Mouse (Mus musculus): Measurements from ENCODE around the gene Elfn1. TPM values are rescaled to one million over a fixed set of nuclear protein-coding genes. Genes with fewer than 3 reads are reported as not detected.

The Elfn1 gene
- total and polyA plus RNA-seq, 2 experiments = 0.13 TPM; not detected in 1

GRCm38 (mm10) chr5:139908811-139909627 lies 1.3 kb downstream of the Elfn1 start:
- H3K36me3 ChIP-seq (ENCODE audit: control insufficient read depth, insufficient read depth, low read length) = no peaks in the 10 kb centered on the region
- peaks cover 16% of the 10 kb centered on the region for H3K4me1 ChIP-seq (ENCODE audit: control insufficient read depth, insufficient read depth, low read length)
- H3K79me2 ChIP-seq (ENCODE audit: control insufficient read depth, insufficient read depth, low read length) = no peaks in the 10 kb centered on the region
- no peak overlapping the region for H3K27ac ChIP-seq (replicated peaks; ENCODE audit: insufficient read depth, low read depth, low read length)
- peak overlapping the region; percentile 53; the same call in 1 of the 2 replicates for H3K4me3 ChIP-seq (ENCODE audit: insufficient read depth, low read depth, low read length)
- H3K9ac ChIP-seq (ENCODE audit: low read depth, low read length) = peak overlapping the region; percentile 32; the same call in 1 of the 2 replicates
- WGBS = 2% methylated on average over 50 of the region's 50 CpGs
- peaks cover 49% of the 10 kb centered on the region for H3K27me3 ChIP-seq (ENCODE audit: control insufficient read depth, insufficient read depth, low read length)
- DNase-seq (ENCODE audit: extremely low read depth, low read depth, low spot score) = no peak
- no peak for TF ChIP-seq CTCF (IDR thresholded peaks at IDR 0.05; ENCODE audit: low read depth, low read length)
- no peak for TF ChIP-seq POLR2A (IDR thresholded peaks at IDR 0.05; ENCODE audit: extremely low read depth, insufficient read depth, low read length)

DNA sequence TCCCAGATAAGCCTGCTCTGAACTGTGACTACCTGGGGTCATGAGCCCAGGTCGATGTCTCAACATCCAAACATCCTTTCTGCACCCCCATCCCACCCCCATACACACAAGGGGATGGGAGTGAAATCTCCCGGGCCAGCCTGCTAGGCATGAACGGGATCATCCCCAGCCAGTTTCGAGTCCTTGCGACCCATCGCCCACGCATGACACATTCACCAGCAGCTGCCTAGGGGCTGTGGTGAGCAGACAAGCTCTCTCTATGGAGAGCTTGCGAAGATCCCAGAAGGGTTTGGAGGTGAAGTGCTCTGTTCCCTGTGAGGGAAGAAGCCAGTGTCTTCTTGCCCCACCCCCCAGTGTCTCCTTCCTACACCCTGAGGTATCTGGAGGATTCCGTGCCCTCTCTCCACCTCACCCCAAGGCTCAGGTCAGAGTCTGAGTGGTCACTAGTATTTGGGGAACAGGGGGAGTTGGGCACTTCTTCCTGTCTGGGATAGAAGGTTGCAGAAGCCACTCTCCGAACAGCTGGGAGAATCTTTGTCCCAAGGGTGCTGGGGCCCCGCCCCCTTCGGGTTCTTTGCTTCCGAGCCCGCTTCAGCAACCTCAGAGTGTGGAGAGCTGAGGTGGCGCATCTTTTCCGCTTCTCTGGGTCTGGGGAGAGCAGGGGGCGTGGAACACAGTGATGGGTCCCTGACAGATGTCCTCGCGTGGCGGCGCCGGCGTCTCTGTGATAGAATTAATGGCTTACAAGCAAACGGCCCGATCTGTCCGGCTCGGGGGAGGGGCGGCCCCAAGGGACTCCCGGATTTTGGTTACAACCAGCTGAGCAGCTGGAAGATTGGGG lies 2.2 kb downstream of the Elfn1 start:
- WGBS = 4% methylated on average over 29 of the region's 29 CpGs
- no peak overlapping the region for H3K4me3 ChIP-seq (ENCODE audit: insufficient read depth, low read depth, low read length)
- H3K4me1 ChIP-seq (ENCODE audit: control insufficient read depth, insufficient read depth, low read length) = peaks cover 16% of the 10 kb centered on the region
- TF ChIP-seq CTCF (IDR thresholded peaks at IDR 0.05; ENCODE audit: low read depth, low read length) (no peak), POLR2A (IDR thresholded peaks at IDR 0.05; ENCODE audit: extremely low read depth, insufficient read depth, low read length) (no peak)
- DNase-seq (ENCODE audit: extremely low read depth, low read depth, low spot score) = no peak
- no peak overlapping the region for H3K27ac ChIP-seq (replicated peaks; ENCODE audit: insufficient read depth, low read depth, low read length)
- H3K79me2 ChIP-seq (ENCODE audit: control insufficient read depth, insufficient read depth, low read length) = no peaks in the 10 kb centered on the region
- peaks cover 54% of the 10 kb centered on the region for H3K27me3 ChIP-seq (ENCODE audit: control insufficient read depth, insufficient read depth, low read length)
- H3K36me3 ChIP-seq (ENCODE audit: control insufficient read depth, insufficient read depth, low read length) = no peaks in the 10 kb centered on the region
- no peak overlapping the region for H3K9ac ChIP-seq (ENCODE audit: low read depth, low read length)

DNA sequence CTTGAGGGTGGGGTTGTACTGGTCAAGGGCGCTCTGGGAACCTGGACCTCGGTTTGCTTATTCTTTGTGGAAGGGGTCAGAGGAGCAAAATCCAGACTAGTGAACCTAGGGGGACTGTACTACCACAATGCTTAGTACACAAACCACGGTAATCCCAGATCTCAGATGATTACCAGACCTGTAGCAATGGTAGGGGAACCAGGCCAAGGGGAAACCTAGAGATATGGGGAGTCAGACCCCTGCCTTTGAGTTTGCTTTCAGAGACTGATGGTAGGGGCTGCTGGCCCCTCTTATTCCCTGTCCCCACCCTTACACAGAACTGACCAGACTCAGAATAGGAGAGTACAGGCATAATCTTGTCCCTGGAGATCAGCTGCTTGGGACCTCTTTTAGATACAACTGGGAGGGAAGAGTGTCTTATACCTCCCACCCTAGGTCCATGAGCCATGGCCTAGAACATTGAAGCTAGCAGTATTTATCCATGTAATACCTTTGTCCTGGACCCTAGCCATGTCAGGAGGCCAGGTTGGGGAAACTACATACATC lies 3.1 kb downstream of the Elfn1 start:
- 32% methylated on average over 3 of the region's 3 CpGs for WGBS

DNA sequence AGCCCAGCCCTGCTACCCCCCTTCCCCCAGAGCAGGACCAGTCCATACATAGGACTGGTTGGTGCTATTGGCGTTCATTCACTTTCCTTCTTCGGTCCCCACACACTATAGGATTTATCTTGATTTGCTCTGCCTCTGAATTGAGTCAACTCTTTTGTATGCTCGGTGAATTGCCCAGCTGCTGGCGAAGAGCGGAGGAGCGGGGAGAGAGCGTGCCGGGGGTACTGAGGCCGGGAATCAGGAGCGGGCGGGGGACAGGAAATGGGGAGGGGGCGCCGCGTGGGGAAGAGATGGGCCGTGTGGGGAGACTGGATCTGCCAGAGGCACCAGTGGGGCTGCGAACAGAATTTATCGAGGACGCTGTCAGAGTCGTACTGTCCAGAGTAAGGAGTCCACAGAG lies 3.8 kb downstream of the Elfn1 start:
- DNase-seq (ENCODE audit: extremely low read depth, low read depth, low spot score) = no peak
- no peak overlapping the region for H3K9ac ChIP-seq (ENCODE audit: low read depth, low read length)
- H3K27me3 ChIP-seq (ENCODE audit: control insufficient read depth, insufficient read depth, low read length) = peaks cover 54% of the 10 kb centered on the region
- no peak overlapping the region for H3K4me3 ChIP-seq (ENCODE audit: insufficient read depth, low read depth, low read length)
- no peak overlapping the region for H3K27ac ChIP-seq (replicated peaks; ENCODE audit: insufficient read depth, low read depth, low read length)
- 27% methylated on average over 19 of the region's 19 CpGs for WGBS
- H3K4me1 ChIP-seq (ENCODE audit: control insufficient read depth, insufficient read depth, low read length) = peaks cover 16% of the 10 kb centered on the region
- TF ChIP-seq CTCF (IDR thresholded peaks at IDR 0.05; ENCODE audit: low read depth, low read length) (no peak), POLR2A (IDR thresholded peaks at IDR 0.05; ENCODE audit: extremely low read depth, insufficient read depth, low read length) (no peak)
- H3K36me3 ChIP-seq (ENCODE audit: control insufficient read depth, insufficient read depth, low read length) = no peaks in the 10 kb centered on the region
- H3K79me2 ChIP-seq (ENCODE audit: control insufficient read depth, insufficient read depth, low read length) = no peaks in the 10 kb centered on the region

More for the DNA sequence above, 3.1 kb downstream of the Elfn1 start:
- H3K36me3 ChIP-seq (ENCODE audit: control insufficient read depth, insufficient read depth, low read length) = no peaks in the 10 kb centered on the region
- peaks cover 54% of the 10 kb centered on the region for H3K27me3 ChIP-seq (ENCODE audit: control insufficient read depth, insufficient read depth, low read length)
- TF ChIP-seq CTCF (IDR thresholded peaks at IDR 0.05; ENCODE audit: low read depth, low read length) = no peak
- no peak for TF ChIP-seq POLR2A (IDR thresholded peaks at IDR 0.05; ENCODE audit: extremely low read depth, insufficient read depth, low read length)
- no peaks in the 10 kb centered on the region for H3K79me2 ChIP-seq (ENCODE audit: control insufficient read depth, insufficient read depth, low read length)
- H3K4me3 ChIP-seq (ENCODE audit: insufficient read depth, low read depth, low read length) = no peak overlapping the region
- H3K9ac ChIP-seq (ENCODE audit: low read depth, low read length) = no peak overlapping the region
- H3K27ac ChIP-seq (replicated peaks; ENCODE audit: insufficient read depth, low read depth, low read length) = no peak overlapping the region
- H3K4me1 ChIP-seq (ENCODE audit: control insufficient read depth, insufficient read depth, low read length) = peaks cover 16% of the 10 kb centered on the region
- no peak for DNase-seq (ENCODE audit: extremely low read depth, low read depth, low spot score)

GRCm38 (mm10) chr5:139912121-139912771 lies 4.5 kb downstream of the Elfn1 start:
- Histone ChIP-seq H3K4me1 (ENCODE audit: control insufficient read depth, insufficient read depth, low read length) (peaks cover 16% of the 10 kb centered on the region), H3K27me3 (ENCODE audit: control insufficient read depth, insufficient read depth, low read length) (peaks cover 50% of the 10 kb centered on the region), H3K36me3 (ENCODE audit: control insufficient read depth, insufficient read depth, low read length) (no peaks in the 10 kb centered on the region), H3K27ac (replicated peaks; ENCODE audit: insufficient read depth, low read depth, low read length) (no peak overlapping the region), H3K79me2 (ENCODE audit: control insufficient read depth, insufficient read depth, low read length) (no peaks in the 10 kb centered on the region), H3K4me3 (ENCODE audit: insufficient read depth, low read depth, low read length) (peak overlapping the region; percentile 37; the same call in 1 of the 2 replicates), H3K9ac (ENCODE audit: low read depth, low read length) (peak overlapping the region; percentile 8; the same call in 1 of the 2 replicates)
- under 1% methylated on average over 36 of the region's 64 CpGs for WGBS
- no peak for DNase-seq (ENCODE audit: extremely low read depth, low read depth, low spot score)
- TF ChIP-seq CTCF (IDR thresholded peaks at IDR 0.05; ENCODE audit: low read depth, low read length) (no peak), POLR2A (IDR thresholded peaks at IDR 0.05; ENCODE audit: extremely low read depth, insufficient read depth, low read length) (no peak)

Measured in liver, adult 2 months (tissue).